Mouse (Mus musculus): ENCODE measurements around the gene Slc27a4. TPM values are rescaled to one million over a fixed set of nuclear protein-coding genes. Genes with fewer than 3 reads are reported as not detected.
A peak's percentile ranks its signal among the peaks of the same experiment; 100 is the strongest.

Gene Slc27a4
- polyA plus RNA-seq, 1 experiment from 2014 or later, result 9.7 TPM

GRCm38 (mm10) chr2:29826318-29826925 lies 24.0 kb downstream of the Slc27a4 start:
- Histone ChIP-seq H3K4me3 (peak overlapping the region; percentile 79), H3K9me3 (replicated peaks) (no peaks in the 10 kb centered on the region), H3K4me1 (replicated peaks) (peaks cover 14% of the 10 kb centered on the region), H3K27ac (peak overlapping the region; percentile 88), H3K36me3 (0 out of 2 replicates have a peak, but pooled peaks cover 2% of the 10 kb centered on the region), H3K9ac (peak overlapping the region; percentile 57), H3K4me2 (peak overlapping the region; percentile 64), H3K27me3 (no peaks in the 10 kb centered on the region)
- no peak for ATAC-seq (replicated peaks; ENCODE audit: insufficient number of reproducible peaks, insufficient read depth, low FRiP score, low read depth)
- WGBS, result 15% methylated on average over 11 of the region's 11 CpGs

GRCm38 (mm10) chr2:29826926-29827708 lies 24.7 kb downstream of the Slc27a4 start:
- peak overlapping the region; percentile 82 for H3K9ac ChIP-seq
- peaks cover 14% of the 10 kb centered on the region for H3K4me1 ChIP-seq (replicated peaks)
- H3K36me3 ChIP-seq, result 0 out of 2 replicates have a peak, but pooled peaks cover 2% of the 10 kb centered on the region
- peak overlapping the region; percentile 88 for H3K27ac ChIP-seq
- H3K4me2 ChIP-seq, result peak overlapping the region; percentile 85
- H3K9me3 ChIP-seq (replicated peaks), result no peaks in the 10 kb centered on the region
- 0% methylated on average over 48 of the region's 48 CpGs for WGBS
- peak overlapping the region; percentile 79 for H3K4me3 ChIP-seq
- no peaks in the 10 kb centered on the region for H3K27me3 ChIP-seq
- peak; percentile 98 for ATAC-seq (replicated peaks; ENCODE audit: insufficient number of reproducible peaks, insufficient read depth, low FRiP score, low read depth)

GRCm38 (mm10) chr2:29827709-29828024 lies 25.2 kb downstream of the Slc27a4 start:
- Histone ChIP-seq H3K27me3 (no peaks in the 10 kb centered on the region), H3K4me2 (peak overlapping the region; percentile 85), H3K4me1 (replicated peaks) (peaks cover 14% of the 10 kb centered on the region), H3K27ac (peak overlapping the region; percentile 69; the same call in 1 of the 2 replicates), H3K9ac (peak overlapping the region; percentile 82), H3K36me3 (peaks cover 5% of the 10 kb centered on the region; the same call in 1 of the 2 replicates), H3K9me3 (replicated peaks) (no peaks in the 10 kb centered on the region), H3K4me3 (peak overlapping the region; percentile 79)
- ATAC-seq (replicated peaks; ENCODE audit: insufficient number of reproducible peaks, insufficient read depth, low FRiP score, low read depth), result no peak
- WGBS, result 2% methylated on average over 12 of the region's 12 CpGs

GRCm38 (mm10) chr2:29831106-29831505 lies 28.7 kb downstream of the Slc27a4 start:
- ATAC-seq (replicated peaks; ENCODE audit: insufficient number of reproducible peaks, insufficient read depth, low FRiP score, low read depth), result no peak
- H3K27ac ChIP-seq, result no peak overlapping the region
- no peak overlapping the region for H3K4me2 ChIP-seq
- peaks cover 13% of the 10 kb centered on the region for H3K4me1 ChIP-seq (replicated peaks)
- H3K9me3 ChIP-seq (replicated peaks), result no peaks in the 10 kb centered on the region
- H3K27me3 ChIP-seq, result no peaks in the 10 kb centered on the region
- H3K4me3 ChIP-seq, result no peak overlapping the region
- H3K9ac ChIP-seq, result no peak overlapping the region
- WGBS, result 87% methylated on average over 4 of the region's 4 CpGs
- peaks cover 15% of the 10 kb centered on the region; the same call in 1 of the 2 replicates for H3K36me3 ChIP-seq

- H3K27ac ChIP-seq, result no peak overlapping the region
- no peak overlapping the region for H3K4me2 ChIP-seq
- peaks cover 21% of the 10 kb centered on the region; the same call in 1 of the 2 replicates for H3K36me3 ChIP-seq
- no peak overlapping the region for H3K4me3 ChIP-seq
- no peak for ATAC-seq (replicated peaks; ENCODE audit: insufficient number of reproducible peaks, insufficient read depth, low FRiP score, low read depth)
- no peaks in the 10 kb centered on the region for H3K27me3 ChIP-seq
- no peak overlapping the region for H3K9ac ChIP-seq
- no peaks in the 10 kb centered on the region for H3K9me3 ChIP-seq (replicated peaks)
- 90% methylated on average over 5 of the region's 5 CpGs for WGBS
- H3K4me1 ChIP-seq (replicated peaks), result no peaks in the 10 kb centered on the region
These were observed 31.4 kb downstream of the Slc27a4 start for GRCm38 (mm10) chr2:29833796-29834195.

GRCm38 (mm10) chr2:29835391-29835899 lies 33.0 kb downstream of the Slc27a4 start:
- WGBS, result 75% methylated on average over 2 of the region's 2 CpGs
- Histone ChIP-seq H3K4me2 (no peak overlapping the region), H3K4me3 (no peak overlapping the region), H3K9me3 (replicated peaks) (no peaks in the 10 kb centered on the region), H3K4me1 (replicated peaks) (no peaks in the 10 kb centered on the region), H3K36me3 (peaks cover 22% of the 10 kb centered on the region), H3K9ac (no peak overlapping the region), H3K27me3 (no peaks in the 10 kb centered on the region), H3K27ac (no peak overlapping the region)
- no peak for ATAC-seq (replicated peaks; ENCODE audit: insufficient number of reproducible peaks, insufficient read depth, low FRiP score, low read depth)

GRCm38 (mm10) chr2:29839460-29839859 lies 37.0 kb downstream of the Slc27a4 start:
- no peak for ATAC-seq (replicated peaks; ENCODE audit: insufficient number of reproducible peaks, insufficient read depth, low FRiP score, low read depth)
- no peaks in the 10 kb centered on the region for H3K4me1 ChIP-seq (replicated peaks)

GRCm38 (mm10) chr2:29843231-29844105 lies 41.0 kb downstream of the Slc27a4 start:
- H3K4me1 ChIP-seq (replicated peaks), result peaks cover 13% of the 10 kb centered on the region
- H3K27me3 ChIP-seq, result peaks cover 54% of the 10 kb centered on the region
- H3K4me2 ChIP-seq, result no peak overlapping the region
- no peaks in the 10 kb centered on the region for H3K9me3 ChIP-seq (replicated peaks)
- H3K9ac ChIP-seq, result no peak overlapping the region
- no peak overlapping the region for H3K4me3 ChIP-seq
- H3K27ac ChIP-seq, result no peak overlapping the region
- ATAC-seq (replicated peaks; ENCODE audit: insufficient number of reproducible peaks, insufficient read depth, low FRiP score, low read depth), result no peak
- WGBS, result 77% methylated on average over 9 of the region's 9 CpGs
- H3K36me3 ChIP-seq, result peaks cover 23% of the 10 kb centered on the region

More at GRCm38 (mm10) chr2:29839460-29839859, 37.0 kb downstream of the Slc27a4 start:
- WGBS, result 45% methylated on average over 4 of the region's 4 CpGs
- H3K27me3 ChIP-seq, result peaks cover 16% of the 10 kb centered on the region
- H3K9ac ChIP-seq, result no peak overlapping the region
- H3K9me3 ChIP-seq (replicated peaks), result no peaks in the 10 kb centered on the region
- H3K4me2 ChIP-seq, result no peak overlapping the region
- no peak overlapping the region for H3K27ac ChIP-seq
- H3K4me3 ChIP-seq, result no peak overlapping the region
- peaks cover 29% of the 10 kb centered on the region for H3K36me3 ChIP-seq

- 90% methylated on average over 2 of the region's 2 CpGs for WGBS
- peaks cover 13% of the 10 kb centered on the region for H3K4me1 ChIP-seq (replicated peaks)
- H3K27ac ChIP-seq, result no peak overlapping the region
- no peak overlapping the region for H3K4me2 ChIP-seq
- no peak overlapping the region for H3K4me3 ChIP-seq
- peaks cover 23% of the 10 kb centered on the region for H3K36me3 ChIP-seq
- no peak overlapping the region for H3K9ac ChIP-seq
- ATAC-seq (replicated peaks; ENCODE audit: insufficient number of reproducible peaks, insufficient read depth, low FRiP score, low read depth), result no peak
- peaks cover 54% of the 10 kb centered on the region for H3K27me3 ChIP-seq
- H3K9me3 ChIP-seq (replicated peaks), result no peaks in the 10 kb centered on the region
These were observed 41.7 kb downstream of the Slc27a4 start for GRCm38 (mm10) chr2:29844115-29844514.

GRCm38 (mm10) chr2:29844661-29845060 lies 42.2 kb downstream of the Slc27a4 start:
- Histone ChIP-seq H3K9me3 (replicated peaks) (no peaks in the 10 kb centered on the region), H3K9ac (no peak overlapping the region), H3K27ac (no peak overlapping the region), H3K4me2 (no peak overlapping the region), H3K36me3 (peaks cover 23% of the 10 kb centered on the region), H3K4me1 (replicated peaks) (peaks cover 13% of the 10 kb centered on the region), H3K27me3 (peaks cover 54% of the 10 kb centered on the region), H3K4me3 (no peak overlapping the region)
- no peak for ATAC-seq (replicated peaks; ENCODE audit: insufficient number of reproducible peaks, insufficient read depth, low FRiP score, low read depth)
- 43% methylated on average over 3 of the region's 3 CpGs for WGBS

- no peak for ATAC-seq (replicated peaks; ENCODE audit: insufficient number of reproducible peaks, insufficient read depth, low FRiP score, low read depth)
- 29% methylated on average over 25 of the region's 25 CpGs for WGBS
- peak overlapping the region; percentile 48 for H3K4me2 ChIP-seq
- H3K4me3 ChIP-seq, result peak overlapping the region; percentile 30
- no peak overlapping the region for H3K9ac ChIP-seq
- no peaks in the 10 kb centered on the region for H3K9me3 ChIP-seq (replicated peaks)
- H3K27me3 ChIP-seq, result peaks cover 54% of the 10 kb centered on the region
- H3K27ac ChIP-seq, result no peak overlapping the region
- peaks cover 20% of the 10 kb centered on the region for H3K36me3 ChIP-seq
- H3K4me1 ChIP-seq (replicated peaks), result peaks cover 13% of the 10 kb centered on the region
These were observed 43.2 kb downstream of the Slc27a4 start for GRCm38 (mm10) chr2:29845636-29846035.

Data from heart, embryonic 15.5 days (tissue).